Mouse (Mus musculus) G1E (cell line): ENCODE results near the gene Iqgap3. TPM values are rescaled to one million over a fixed set of nuclear protein-coding genes. Genes with fewer than 3 reads are reported as not detected.

ENCODE experiments used
- ATAC-seq: 2 replicates; pipeline ENCODE4 v1.8.0; 2016; ENCODE audit warnings: mild to moderate bottlenecking; ENCODE audit not compliant: insufficient number of reproducible peaks, poor library complexity, low FRiP score, severe bottlenecking; ENCODE audit errors: extremely low read depth
- DNase-seq: peaks from one replicate; pipeline ENCODE4 v3.0.0; 2012; ENCODE audit warnings: low spot score
- H3K27me3 ChIP-seq: 2 replicates; pipeline ENCODE4 v1.6.1; 2012; ENCODE audit warnings: mild to moderate bottlenecking, low read length, inconsistent platforms; ENCODE audit not compliant: insufficient read depth
- H3K36me3 ChIP-seq: replicated peaks from 2 replicates; pipeline ENCODE3; 2012; ENCODE audit warnings: mild to moderate bottlenecking, inconsistent platforms
- H3K4me1 ChIP-seq: 2 replicates; pipeline ENCODE4 v1.6.1; 2012; ENCODE audit warnings: low read depth, low read length, inconsistent platforms, mixed read lengths; ENCODE audit not compliant: insufficient read depth
- H3K4me3 ChIP-seq: 2 replicates; pipeline ENCODE4 v1.5.1; 2012; ENCODE audit warnings: low read depth, mild to moderate bottlenecking, inconsistent platforms, low read length, moderate library complexity, mixed read lengths
- H3K9me3 ChIP-seq: replicated peaks from 2 replicates; pipeline ENCODE4 v1.6.1; 2012; ENCODE audit warnings: inconsistent platforms
- CTCF ChIP-seq: IDR thresholded peaks from 2 replicates; pipeline ENCODE4 v1.5.1; 2012; ENCODE audit warnings: low read depth, low read length, inconsistent platforms, mixed read lengths
- GATA1 ChIP-seq: IDR thresholded peaks from 2 replicates; pipeline ENCODE4 v1.6.1; 2012; ENCODE audit warnings: borderline replicate concordance, low read length, inconsistent platforms, mixed read lengths
- GATA2 ChIP-seq: IDR thresholded peaks from 2 replicates; pipeline ENCODE4 v1.6.1; 2012; ENCODE audit warnings: low read depth, low read length, inconsistent platforms, borderline replicate concordance
- POLR2AphosphoS5 ChIP-seq: IDR thresholded peaks from 2 replicates; pipeline ENCODE4 v1.6.1; 2012; ENCODE audit warnings: low read depth, low read length, inconsistent platforms; ENCODE audit not compliant: insufficient replicate concordance
- TAL1 ChIP-seq: conservative IDR thresholded peaks from 2 replicates; pipeline ENCODE4 v1.6.1; 2012; ENCODE audit warnings: low read depth, low read length, inconsistent platforms, mixed read lengths
- polyA plus RNA-seq: library from polyadenylated mRNA; stranded (reverse); fragments of >175 nt; gene quantifications from 2 replicates; pipeline ENCODE4 v1.2.3, GENCODE M21; 2012
- total RNA-seq, 2 experiments: library from RNA; stranded (forward) in 1 of 2; stranded (reverse) in 1 of 2; fragments of 200-1000 nt in 1 of 2; fragments of >200 nt in 1 of 2; fragmentation: Nextera tagmentation in 1 of 2; gene quantifications; 2 replicates each; pipeline ENCODE4 v1.2.3; 2014 to 2017

Gene Iqgap3
- total and polyA plus RNA-seq, 3 experiments = 13.8 to 29.3 (median 22.8) TPM

DNA sequence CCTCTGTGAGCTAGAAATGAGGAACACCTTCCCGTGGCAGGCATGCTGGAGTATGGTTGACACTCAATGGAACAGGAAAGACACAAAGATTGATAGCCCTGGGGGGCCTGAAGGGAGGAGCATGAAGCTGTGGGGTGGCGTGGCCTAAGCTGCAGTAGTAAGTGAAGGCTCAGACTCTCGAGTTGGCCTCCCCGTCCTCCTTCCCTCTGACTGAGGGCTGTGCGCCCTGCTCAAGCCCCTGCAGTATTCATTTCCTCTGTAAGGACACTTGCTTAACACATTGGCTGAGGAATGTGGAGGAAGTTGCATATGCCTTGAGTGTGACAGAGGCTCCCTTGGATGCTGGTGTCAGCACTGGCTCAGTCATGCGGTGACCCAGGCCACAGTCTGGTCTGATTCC lies 20.8 kb downstream of the Iqgap3 start:
- Histone ChIP-seq H3K36me3 (peaks cover 94% of the 10 kb centered on the region), H3K9me3 (no peaks in the 10 kb centered on the region), H3K27me3 (no peaks in the 10 kb centered on the region), H3K4me3 (no peak overlapping the region), H3K4me1 (no peaks in the 10 kb centered on the region)
- ATAC-seq (no peak), DNase-seq (no peak)
- TF ChIP-seq TAL1 (no peak), GATA1 (no peak), POLR2AphosphoS5 (no peak), GATA2 (no peak), CTCF (no peak)

DNA sequence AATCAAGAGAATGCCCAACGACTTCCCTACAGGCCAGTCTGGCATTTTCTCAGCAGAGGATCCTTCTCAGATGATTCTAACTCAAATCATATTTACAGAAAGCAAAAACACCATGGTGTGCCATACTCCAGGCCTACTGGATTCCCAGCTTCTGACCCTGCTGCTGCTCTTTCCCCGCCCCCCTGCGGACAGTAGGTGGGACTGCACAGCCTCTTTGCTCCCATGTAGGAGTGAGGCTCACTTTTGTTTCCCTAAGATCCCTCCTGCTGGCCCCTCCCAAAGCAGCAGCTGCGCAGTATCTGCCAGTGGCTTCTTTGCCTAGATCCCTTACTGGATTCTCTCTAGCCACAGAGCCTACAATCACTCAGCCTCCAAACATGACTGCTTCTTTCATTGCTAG lies 24.4 kb downstream of the Iqgap3 start:
- DNase-seq = no peak
- peaks cover 95% of the 10 kb centered on the region for H3K36me3 ChIP-seq
- ATAC-seq = no peak
- H3K27me3 ChIP-seq = no peaks in the 10 kb centered on the region
- no peak overlapping the region for H3K4me3 ChIP-seq
- no peaks in the 10 kb centered on the region for H3K4me1 ChIP-seq
- TF ChIP-seq TAL1 (no peak), POLR2AphosphoS5 (no peak), GATA2 (no peak), CTCF (no peak), GATA1 (no peak)
- H3K9me3 ChIP-seq = no peaks in the 10 kb centered on the region

DNA sequence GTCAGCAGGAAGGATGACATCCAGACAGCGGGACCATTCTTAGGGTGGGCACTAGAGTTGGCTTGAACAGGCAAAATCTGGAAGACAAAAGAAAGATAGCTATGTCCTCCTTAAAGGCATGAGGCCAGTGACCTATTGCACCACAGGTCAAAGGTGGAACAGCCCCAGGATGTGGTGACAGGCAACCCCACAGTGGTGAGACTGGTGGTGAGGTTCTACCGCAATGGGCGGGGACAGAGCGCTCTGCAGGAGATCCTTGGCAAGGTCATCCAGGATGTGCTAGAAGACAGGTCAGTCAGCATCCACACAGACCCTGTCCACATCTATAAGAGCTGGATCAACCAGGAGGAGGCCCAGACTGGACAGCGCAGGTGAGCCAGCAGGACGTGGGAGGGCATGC lies 27.4 kb downstream of the Iqgap3 start:
- no peaks in the 10 kb centered on the region for H3K4me1 ChIP-seq
- no peaks in the 10 kb centered on the region for H3K9me3 ChIP-seq
- no peak overlapping the region for H3K4me3 ChIP-seq
- peaks cover 94% of the 10 kb centered on the region for H3K36me3 ChIP-seq
- no peak for TF ChIP-seq POLR2AphosphoS5
- TF ChIP-seq CTCF = no peak
- TF ChIP-seq TAL1 = no peak
- TF ChIP-seq GATA2 = no peak
- no peak for TF ChIP-seq GATA1
- H3K27me3 ChIP-seq = no peaks in the 10 kb centered on the region
- DNase-seq (no peak), ATAC-seq (no peak)

DNA sequence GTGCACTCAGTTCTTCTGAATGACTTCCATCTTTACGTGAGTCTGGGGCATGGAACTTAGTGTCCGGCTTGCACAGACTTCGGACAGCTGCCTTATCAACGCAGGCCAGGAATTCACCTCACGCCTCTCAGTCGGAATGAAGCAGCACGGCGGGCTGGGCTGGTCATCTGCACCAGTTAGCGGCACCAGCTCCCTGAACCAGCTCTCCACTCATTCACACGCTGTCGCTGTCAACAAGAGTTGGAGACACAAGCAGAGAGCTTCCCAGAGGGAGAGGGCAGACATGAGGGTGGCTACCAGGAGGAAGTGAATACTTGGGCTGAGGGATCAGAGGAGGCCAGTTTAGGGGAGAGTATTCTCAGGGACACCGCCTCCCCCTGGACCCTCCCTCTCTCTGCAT lies 32.6 kb downstream of the Iqgap3 start:
- no peaks in the 10 kb centered on the region for H3K4me1 ChIP-seq
- H3K36me3 ChIP-seq = peaks cover 92% of the 10 kb centered on the region
- no peaks in the 10 kb centered on the region for H3K9me3 ChIP-seq
- ATAC-seq (no peak), DNase-seq (no peak)
- TF ChIP-seq GATA2 (no peak), TAL1 (no peak), GATA1 (no peak), POLR2AphosphoS5 (no peak), CTCF (no peak)
- no peaks in the 10 kb centered on the region; the same call in 1 of the 2 replicates for H3K27me3 ChIP-seq
- H3K4me3 ChIP-seq = no peak overlapping the region

DNA sequence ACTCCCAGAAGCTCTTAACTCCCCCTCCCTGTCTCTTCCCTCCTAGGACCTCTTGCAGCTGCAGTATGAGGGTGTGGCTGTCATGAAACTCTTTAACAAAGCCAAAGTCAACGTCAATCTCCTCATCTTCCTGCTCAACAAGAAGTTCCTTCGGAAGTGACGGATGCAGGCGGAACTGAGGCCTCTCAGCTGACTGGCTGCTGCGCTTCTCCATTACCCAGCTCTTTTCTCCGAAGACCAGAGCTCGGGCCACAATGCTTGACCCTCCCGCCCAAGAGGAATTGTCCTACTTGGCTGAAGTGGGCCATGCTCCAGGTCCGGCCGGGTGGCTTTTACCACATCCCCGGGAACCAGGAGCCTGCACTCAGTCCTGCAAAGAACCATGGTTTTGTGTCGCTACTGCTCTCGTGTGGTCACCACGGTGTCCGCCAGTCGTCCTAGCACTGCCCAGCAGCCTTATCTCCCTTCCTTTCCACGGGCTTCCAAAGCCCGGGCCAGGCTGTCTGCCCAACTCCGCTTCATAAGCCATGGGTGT lies 38.4 kb downstream of the Iqgap3 start:
- no peaks in the 10 kb centered on the region; the same call in 1 of the 2 replicates for H3K27me3 ChIP-seq
- no peaks in the 10 kb centered on the region for H3K4me1 ChIP-seq
- TF ChIP-seq GATA1 (no peak), GATA2 (no peak), CTCF (no peak), TAL1 (no peak), POLR2AphosphoS5 (no peak)
- no peaks in the 10 kb centered on the region for H3K9me3 ChIP-seq
- H3K4me3 ChIP-seq = no peak overlapping the region
- DNase-seq = no peak
- no peak for ATAC-seq
- H3K36me3 ChIP-seq = peaks cover 62% of the 10 kb centered on the region

DNA sequence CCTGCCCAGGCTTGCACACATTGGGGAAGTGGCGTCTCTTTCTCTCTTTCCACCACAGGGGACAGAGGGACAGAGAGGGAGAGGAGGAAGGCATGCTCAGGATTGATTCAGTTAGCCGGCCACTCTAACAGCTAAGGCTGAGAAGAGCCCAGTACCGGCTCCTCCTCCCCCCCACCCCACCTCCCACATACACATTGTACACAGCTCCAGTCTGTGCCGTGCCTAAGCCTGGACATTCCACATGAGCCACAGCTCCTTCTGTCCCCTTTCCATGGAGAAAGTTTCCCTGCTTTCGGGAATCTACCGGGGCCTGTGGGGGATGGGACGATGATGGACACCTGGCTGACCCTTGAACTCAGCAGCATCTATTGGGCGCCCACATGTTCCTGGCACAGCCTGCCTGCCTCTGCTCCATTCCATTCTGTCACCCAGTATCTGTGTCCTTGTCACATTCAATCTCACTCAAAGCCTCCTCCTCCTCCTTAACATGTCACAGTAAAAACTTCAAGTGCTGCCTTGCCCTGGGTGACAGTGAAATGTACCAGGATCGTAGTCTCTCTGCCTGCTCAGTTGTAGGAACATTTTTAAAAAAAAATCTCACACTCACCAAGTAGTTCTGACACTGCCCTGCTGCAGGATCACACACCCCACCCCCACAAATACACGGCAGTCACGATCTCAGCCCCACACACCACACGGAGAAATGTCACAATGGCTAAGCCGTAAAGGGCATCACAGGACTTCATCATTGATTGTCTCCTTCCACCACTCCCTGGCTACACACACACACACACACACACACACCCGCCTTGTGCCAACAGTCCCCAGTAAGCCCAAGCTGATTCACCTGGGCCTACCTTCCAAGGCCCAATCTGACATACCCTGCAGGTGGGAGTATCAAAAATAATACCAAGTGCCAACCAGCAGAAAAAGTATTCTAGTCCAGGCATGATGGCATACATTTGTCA lies 39.7 kb downstream of the Iqgap3 start:
- no peak for TF ChIP-seq TAL1
- DNase-seq (no peak), ATAC-seq (no peak)
- H3K9me3 ChIP-seq = no peaks in the 10 kb centered on the region
- H3K27me3 ChIP-seq = no peaks in the 10 kb centered on the region; the same call in 1 of the 2 replicates
- H3K36me3 ChIP-seq = peaks cover 51% of the 10 kb centered on the region
- H3K4me3 ChIP-seq = no peak overlapping the region
- H3K4me1 ChIP-seq = no peaks in the 10 kb centered on the region
